Mouse (Mus musculus): ENCODE data around the gene Wnt9a. TPM values are rescaled to one million over a fixed set of nuclear protein-coding genes. Genes with fewer than 3 reads are reported as not detected.

Gene Wnt9a
- polyA plus RNA-seq (2012; rRNA removed), result 2.7 and 3.3 TPM in 2 replicates

GRCm38 (mm10) chr11:59306461-59307421, at the start of gene Wnt9a:
Gene Wnt9a, plus strand, starts transcription at chr11:59306928.

GRCm38 (mm10) chr11:59290702-59291303, 15.9 kb upstream of the Wnt9a start, which contains the start of gene Wnt3a:
Gene Wnt3a, minus strand, starts transcription at chr11:59290752.

GRCm38 (mm10) chr11:59375475-59375874, 68.7 kb downstream of the Wnt9a start, which contains the start of gene Prss38:
Gene Prss38, minus strand, starts transcription at chr11:59375657.

Other genes starting within 250 kb of the Wnt9a start
- gene Obscn, start 170.5 kb upstream of the Wnt9a start, polyA plus RNA-seq (2012; rRNA removed), result 2.4 and 3.9 TPM in 2 replicates
- gene Iba57, start 143.2 kb upstream of the Wnt9a start, polyA plus RNA-seq (2012; rRNA removed), result 7.4 and 8.0 TPM in 2 replicates
- gene Gjc2, start 123.7 kb upstream of the Wnt9a start, polyA plus RNA-seq (2012; rRNA removed), result 1.2 and 1.3 TPM in 2 replicates
- gene Guk1, start 114.7 kb upstream of the Wnt9a start, polyA plus RNA-seq (2012; rRNA removed), result 226 and 237 TPM in 2 replicates
- 45.8 and 46.8 TPM in 2 replicates for gene Mrpl55, start 104.4 kb upstream of the Wnt9a start, polyA plus RNA-seq (2012; rRNA removed)
- 35.9 and 37.6 TPM in 2 replicates for gene 2310033P09Rik, start 98.6 kb upstream of the Wnt9a start, polyA plus RNA-seq (2012; rRNA removed)
- 636 and 637 TPM in 2 replicates for gene Arf1, start 78.7 kb upstream of the Wnt9a start, polyA plus RNA-seq (2012; rRNA removed)
- 0.09 and 0.10 TPM in 2 replicates for gene Wnt3a, start 16.2 kb upstream of the Wnt9a start, polyA plus RNA-seq (2012; rRNA removed)
- 0.22 and 0.28 TPM in 2 replicates for gene Prss38, start 68.7 kb downstream of the Wnt9a start, polyA plus RNA-seq (2012; rRNA removed)
- gene Jmjd4, start 143.1 kb downstream of the Wnt9a start, polyA plus RNA-seq (2012; rRNA removed), result 14.3 and 15.7 TPM in 2 replicates
- gene Snap47, start 144.3 kb downstream of the Wnt9a start, polyA plus RNA-seq (2012; rRNA removed), result 413 and 432 TPM in 2 replicates
- 8.2 and 8.3 TPM in 2 replicates for gene Zfp867, start 165.5 kb downstream of the Wnt9a start, polyA plus RNA-seq (2012; rRNA removed)
- gene Zkscan17, start 219.8 kb downstream of the Wnt9a start, polyA plus RNA-seq (2012; rRNA removed), result 10.1 and 10.9 TPM in 2 replicates
- gene Nlrp3, start 234.6 kb downstream of the Wnt9a start, polyA plus RNA-seq (2012; rRNA removed), result 0.23 TPM in 2 replicates